Mouse (Mus musculus) bone marrow macrophage, adult 2 months (primary cell): ENCODE measurements around the gene Capg.

ENCODE experiments used
- CTCF ChIP-seq: IDR thresholded peaks from 2 replicates; pipeline ENCODE4 v1.5.1; 2012; ENCODE audit warnings: low read depth, mild to moderate bottlenecking, low read length, moderate library complexity
- POLR2A ChIP-seq: IDR thresholded peaks from 2 replicates; pipeline ENCODE4 v1.6.1; 2012; ENCODE audit warnings: mild to moderate bottlenecking, low read depth, low read length, borderline replicate concordance

GRCm38 (mm10) chr6:72607060-72607459 lies 62.9 kb downstream of the Capg start:
- TF ChIP-seq CTCF = no peak
- TF ChIP-seq POLR2A = no peak
